Mouse (Mus musculus): ENCODE results near the gene Dnah10. TPM values are rescaled to one million over a fixed set of nuclear protein-coding genes. Genes with fewer than 3 reads are reported as not detected.
"Not testable (repeated sequence)": the region's sequence is repeated elsewhere in the genome, so short reads cannot be mapped to it uniquely, and the experiment has no call there.

Gene Dnah10
- under 1 TPM; 0.25 to 0.57 TPM for total RNA-seq (2021)

- intact Hi-C loops (cut with DNase I) = no loop called here
These were observed at the start of gene Dnah10 for GRCm38 (mm10) chr5:124724997-124725396. Dnah10 (plus strand) TSS chr5:124725085.

GRCm38 (mm10) chr5:124713741-124714140 lies 11.1 kb upstream of the Dnah10 start:
- intact Hi-C loops (cut with DNase I) = no loop called here
- no peak for DNase-seq (ENCODE audit: low spot score in 2 of 2)

More at GRCm38 (mm10) chr5:124724997-124725396, at the start of gene Dnah10:
- peak; percentile 32 to 40 for DNase-seq (ENCODE audit: low spot score in 2 of 2)

- DNase-seq (ENCODE audit: low spot score in 2 of 2) = no peak
These were observed 9.8 kb upstream of the Dnah10 start for GRCm38 (mm10) chr5:124715135-124715534.

GRCm38 (mm10) chr5:124717969-124718368 lies 6.9 kb upstream of the Dnah10 start:
- peak; percentile 15 to 17 for DNase-seq (ENCODE audit: low spot score in 2 of 2)
- intact Hi-C loops (cut with DNase I) = no loop called here

More at GRCm38 (mm10) chr5:124715135-124715534, 9.8 kb upstream of the Dnah10 start:
- intact Hi-C loops (cut with DNase I) = no loop called here

GRCm38 (mm10) chr5:124718396-124718795 lies 6.5 kb upstream of the Dnah10 start:
- intact Hi-C loops (cut with DNase I) = no loop called here

GRCm38 (mm10) chr5:124723125-124723524 lies 1.8 kb upstream of the Dnah10 start:
- intact Hi-C loops (cut with DNase I) = no loop called here
- DNase-seq (ENCODE audit: low spot score in 2 of 2) = no peak

More at GRCm38 (mm10) chr5:124718396-124718795, 6.5 kb upstream of the Dnah10 start:
- DNase-seq (ENCODE audit: low spot score in 2 of 2) = no peak

GRCm38 (mm10) chr5:124729662-124730206 lies 4.8 kb downstream of the Dnah10 start:
- intact Hi-C loops (cut with DNase I) = no loop called here

GRCm38 (mm10) chr5:124733961-124734360 lies 9.1 kb downstream of the Dnah10 start:
- intact Hi-C loops (cut with DNase I) = no loop called here
- no peak for DNase-seq (ENCODE audit: low spot score in 2 of 2)

More at GRCm38 (mm10) chr5:124729662-124730206, 4.8 kb downstream of the Dnah10 start:
- no peak for DNase-seq (ENCODE audit: low spot score in 2 of 2)

GRCm38 (mm10) chr5:124741898-124742599 lies 17.2 kb downstream of the Dnah10 start:
- intact Hi-C loops (cut with DNase I) = no loop called here
- no peak for DNase-seq (ENCODE audit: low spot score in 2 of 2)

GRCm38 (mm10) chr5:124743841-124744240 lies 19.0 kb downstream of the Dnah10 start:
- intact Hi-C loops (cut with DNase I) = no loop called here
- DNase-seq (ENCODE audit: low spot score in 2 of 2) = no peak

- DNase-seq (ENCODE audit: low spot score in 2 of 2) = no peak
- intact Hi-C loops (cut with DNase I) = no loop called here
These were observed 21.3 kb downstream of the Dnah10 start for GRCm38 (mm10) chr5:124746220-124746619.

GRCm38 (mm10) chr5:124748296-124748695 lies 23.4 kb downstream of the Dnah10 start:
- intact Hi-C loops (cut with DNase I) = no loop called here

GRCm38 (mm10) chr5:124751656-124752055 lies 26.8 kb downstream of the Dnah10 start:
- intact Hi-C loops (cut with DNase I) = no loop called here
- DNase-seq (ENCODE audit: low spot score in 2 of 2) = no peak

More at GRCm38 (mm10) chr5:124748296-124748695, 23.4 kb downstream of the Dnah10 start:
- no peak for DNase-seq (ENCODE audit: low spot score in 2 of 2)

GRCm38 (mm10) chr5:124761011-124761410 lies 36.1 kb downstream of the Dnah10 start:
- DNase-seq (ENCODE audit: low spot score in 2 of 2) = no peak
- intact Hi-C loops (cut with DNase I) = no loop called here

GRCm38 (mm10) chr5:124761787-124762186 lies 36.9 kb downstream of the Dnah10 start:
- intact Hi-C loops (cut with DNase I) = no loop called here

GRCm38 (mm10) chr5:124774552-124774951 lies 49.7 kb downstream of the Dnah10 start:
- no peak for DNase-seq (ENCODE audit: low spot score in 2 of 2)
- intact Hi-C loops (cut with DNase I) = no loop called here

More at GRCm38 (mm10) chr5:124761787-124762186, 36.9 kb downstream of the Dnah10 start:
- DNase-seq (ENCODE audit: low spot score in 2 of 2) = no peak

GRCm38 (mm10) chr5:124776289-124776688 lies 51.4 kb downstream of the Dnah10 start:
- intact Hi-C loops (cut with DNase I) = loop anchor here (5.0 kb wide), 1 partner anchor 91 kb away; no protein-coding TSS in a partner anchor
- not testable (repeated sequence) for DNase-seq (ENCODE audit: low spot score in 2 of 2)

GRCm38 (mm10) chr5:124777178-124777709 lies 52.4 kb downstream of the Dnah10 start:
- intact Hi-C loops (cut with DNase I) = loop anchor here (5.0 kb wide), 1 partner anchor 90 kb away; no protein-coding TSS in a partner anchor

GRCm38 (mm10) chr5:124779926-124780325 lies 55.0 kb downstream of the Dnah10 start:
- DNase-seq (ENCODE audit: low spot score in 2 of 2) = no peak
- intact Hi-C loops (cut with DNase I) = loop anchor here (5.0 kb wide), 1 partner anchor 87 kb away; no protein-coding TSS in a partner anchor

More at GRCm38 (mm10) chr5:124777178-124777709, 52.4 kb downstream of the Dnah10 start:
- DNase-seq (ENCODE audit: low spot score in 2 of 2) = peak; percentile 20 to 22

GRCm38 (mm10) chr5:124781696-124782095 lies 56.8 kb downstream of the Dnah10 start:
- no peak for DNase-seq (ENCODE audit: low spot score in 2 of 2)
- intact Hi-C loops (cut with DNase I) = no loop called here
